Mouse (Mus musculus) adrenal gland, postnatal 36 days (tissue): Measurements from ENCODE around the gene Olfr212. TPM values are rescaled to one million over a fixed set of nuclear protein-coding genes. Genes with fewer than 3 reads are reported as not detected.
"Not testable (repeated sequence)": the region's sequence is repeated elsewhere in the genome, so short reads cannot be mapped to it uniquely, and the experiment has no call there.

ENCODE experiments used
- DNase-seq, 2 experiments: peaks; one replicate each; pipeline ENCODE4 v3.0.0; 2021; ENCODE audit warnings: mixed read lengths in 1 of 2
- long read RNA-seq, 2 experiments: library from polyadenylated mRNA; stranded (forward); transcript quantifications; one replicate each; pipeline ENCODE4 v2.0.0; 2021; ENCODE audit warnings: borderline sequencing depth in 2 of 2
- total RNA-seq, 2 experiments: library from RNA; stranded (reverse); gene quantifications; 2 replicates each; pipeline ENCODE4 v1.2.3; 2021

The Olfr212 gene
- under 1 TPM in 1 of 2 experiments, not detected in 1; 0.13 TPM for total RNA-seq
- long read RNA-seq, experiment 1: 0 reads
- long read RNA-seq, experiment 2: 0 reads

DNA sequence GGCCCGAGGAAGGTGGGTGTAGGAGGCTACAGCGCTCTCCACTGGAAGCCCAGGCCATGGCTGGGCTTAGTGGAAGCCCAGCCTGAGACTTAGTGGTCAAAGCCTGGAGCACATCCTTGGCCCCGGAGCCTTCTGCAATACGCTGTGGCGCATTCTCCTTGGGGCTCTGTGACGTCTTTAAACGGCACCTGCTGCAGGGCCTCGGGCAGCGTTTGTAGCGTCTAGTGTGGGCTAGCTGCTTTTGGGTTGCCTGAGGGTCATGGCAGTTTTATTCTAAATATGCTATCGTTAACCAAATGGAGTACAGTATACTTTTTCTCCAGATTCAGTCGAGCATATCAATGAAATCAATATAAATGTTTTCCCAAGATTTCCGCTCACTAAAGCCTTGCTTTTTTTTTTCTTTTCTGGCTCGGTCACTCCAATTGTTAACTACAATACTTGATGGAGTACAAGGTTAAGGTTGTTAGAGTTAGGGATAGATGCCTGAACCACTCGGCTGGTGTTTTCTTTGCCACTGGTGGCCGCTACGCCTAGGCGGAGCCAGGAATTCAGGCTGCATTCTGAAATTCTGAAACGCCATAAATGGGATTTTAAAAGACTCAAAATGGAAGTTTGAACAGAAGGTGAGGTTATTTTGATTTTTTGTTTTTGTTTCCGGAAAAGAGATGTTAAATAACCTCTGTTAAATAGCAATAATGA, at the start of gene Olfr212:
Olfr212 (plus strand) TSS at position 215 of the 702 bp plus-strand sequence.
- not testable (repeated sequence) for DNase-seq

DNA sequence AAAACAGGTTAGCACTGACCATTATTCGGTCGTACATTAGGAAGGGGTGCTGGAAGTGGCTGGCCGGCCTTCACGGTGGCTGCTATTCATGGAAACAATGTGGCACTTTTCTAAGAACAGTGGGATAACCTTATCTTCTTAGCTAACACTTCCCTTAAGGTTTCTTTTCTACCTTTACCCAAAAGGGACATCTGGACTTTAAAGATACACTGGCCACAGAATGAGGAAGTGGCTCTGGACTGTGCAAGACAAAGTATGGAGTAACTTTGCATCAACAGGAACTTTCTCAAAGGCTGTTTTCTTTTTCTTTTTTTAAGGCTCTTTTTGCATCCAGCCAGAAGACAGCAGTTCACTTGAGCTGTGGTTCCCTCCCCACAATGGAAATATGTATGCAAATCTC, 47.6 kb upstream of the Olfr212 start:
- no peak for DNase-seq

DNA sequence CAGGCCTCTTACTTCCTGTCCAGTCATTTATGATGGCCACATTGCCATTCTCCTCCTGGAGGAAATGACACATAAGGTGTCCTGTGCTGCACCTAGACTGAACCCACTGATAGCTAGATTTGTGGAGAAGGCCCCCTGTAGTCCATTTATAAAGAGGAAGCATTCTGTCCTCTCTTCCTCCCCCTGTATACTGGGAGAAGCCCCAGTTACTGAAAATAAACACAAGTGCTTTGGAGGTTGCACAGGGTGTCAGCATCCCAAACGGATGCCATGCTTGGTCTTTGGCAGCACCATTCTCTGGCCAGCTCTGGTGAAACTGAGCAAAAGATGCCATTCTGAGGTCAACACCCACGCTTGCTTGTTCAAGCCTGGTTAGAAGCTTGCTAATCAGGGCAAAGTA, 47.1 kb upstream of the Olfr212 start:
- no peak for DNase-seq

DNA sequence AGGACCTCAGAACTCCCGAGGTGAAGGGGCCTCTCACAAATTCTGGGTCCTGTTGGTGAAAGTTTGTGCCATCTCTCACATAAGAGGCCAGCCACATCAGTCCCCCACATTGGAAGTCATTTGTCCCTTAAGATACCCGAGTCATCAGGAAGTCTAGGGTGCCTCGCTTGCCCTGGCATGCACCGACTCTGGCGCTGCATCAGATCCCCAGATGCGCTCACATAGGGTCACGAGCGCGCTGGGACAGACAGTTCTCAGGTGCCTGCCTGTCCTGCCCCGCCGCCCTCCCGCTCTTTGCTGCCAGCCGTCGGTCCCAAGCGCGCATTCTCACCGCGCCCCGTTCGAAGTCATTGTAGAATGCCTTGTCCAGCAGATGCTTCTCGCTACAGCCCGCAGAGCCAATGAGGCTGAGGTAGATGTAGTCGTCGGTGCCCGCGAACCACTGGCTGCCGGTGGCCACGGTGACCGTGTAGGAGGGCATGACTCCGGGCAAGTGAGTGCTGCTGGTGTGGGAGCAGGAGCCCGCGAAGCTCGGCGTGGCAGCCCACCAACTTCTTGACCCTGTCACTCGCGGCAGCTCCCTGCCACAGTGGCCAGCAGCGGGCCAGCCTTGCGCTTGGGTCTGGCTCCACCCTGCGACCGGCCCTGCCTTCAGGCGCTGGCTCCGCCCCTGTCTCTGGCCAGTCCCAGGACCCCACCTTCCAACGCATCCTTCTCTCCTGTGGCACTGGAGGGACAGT, 45.6 kb upstream of the Olfr212 start, which contains the start of gene Alox5:
Alox5 (minus strand) TSS at position 635 of the 740 bp plus-strand sequence.
- peak; percentile 36 to 43 for DNase-seq

DNA sequence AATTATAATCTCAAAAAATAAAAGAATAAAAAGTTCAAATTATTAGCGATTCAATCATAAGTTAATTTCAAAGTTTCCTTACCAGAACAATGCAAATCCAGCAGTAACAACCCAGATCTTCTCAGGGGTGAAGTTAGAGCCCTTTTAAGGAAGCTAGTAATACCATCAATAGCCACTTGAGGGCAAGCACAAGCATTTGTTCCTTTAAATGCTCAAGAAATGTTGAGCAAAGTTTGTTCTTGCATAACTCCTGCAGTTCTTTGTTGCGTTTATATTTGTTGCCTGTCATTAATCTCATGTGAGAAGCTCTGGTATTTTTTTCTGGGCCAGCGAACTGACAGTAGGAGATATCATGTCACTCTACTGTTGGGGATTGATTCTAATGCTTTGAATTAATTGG, 38.2 kb upstream of the Olfr212 start:
- DNase-seq: no peak

DNA sequence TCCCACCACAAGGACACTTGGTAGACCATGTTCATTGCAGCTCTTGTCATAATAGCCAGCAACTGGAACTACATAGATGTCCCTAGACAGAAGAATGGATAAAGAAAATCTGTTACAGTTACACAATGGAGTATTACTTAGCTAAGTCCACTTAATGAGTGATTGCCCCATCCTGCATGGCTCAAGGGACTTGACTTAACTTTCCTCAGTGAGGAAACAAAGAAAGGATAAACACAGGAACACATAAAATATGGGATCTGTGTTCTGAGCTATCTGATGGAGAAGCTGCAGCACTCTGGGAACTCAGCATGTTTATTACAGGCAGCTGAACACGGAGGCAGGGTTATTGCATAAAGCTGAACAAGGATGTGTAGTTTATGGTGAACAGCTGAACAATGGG, 21.2 kb upstream of the Olfr212 start:
- no peak for DNase-seq

DNA sequence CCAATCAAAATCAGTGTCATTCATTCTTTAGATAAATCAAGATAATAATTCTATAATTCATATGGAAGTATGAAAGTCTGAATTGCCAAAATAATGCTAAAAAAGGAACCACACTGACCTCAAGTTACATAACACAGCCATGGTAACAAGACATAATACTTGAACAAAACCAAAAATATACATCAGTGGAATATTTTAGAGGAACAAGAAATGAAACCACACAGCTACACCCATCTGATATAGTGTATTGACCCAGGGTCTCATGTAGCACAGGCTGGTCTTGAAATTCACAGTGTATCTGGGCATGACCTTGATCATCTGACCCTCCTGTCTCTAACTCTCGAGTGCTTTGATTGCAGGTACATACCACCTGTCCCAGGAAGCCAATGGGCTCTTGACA, 19.5 kb upstream of the Olfr212 start:
- no peak for DNase-seq

DNA sequence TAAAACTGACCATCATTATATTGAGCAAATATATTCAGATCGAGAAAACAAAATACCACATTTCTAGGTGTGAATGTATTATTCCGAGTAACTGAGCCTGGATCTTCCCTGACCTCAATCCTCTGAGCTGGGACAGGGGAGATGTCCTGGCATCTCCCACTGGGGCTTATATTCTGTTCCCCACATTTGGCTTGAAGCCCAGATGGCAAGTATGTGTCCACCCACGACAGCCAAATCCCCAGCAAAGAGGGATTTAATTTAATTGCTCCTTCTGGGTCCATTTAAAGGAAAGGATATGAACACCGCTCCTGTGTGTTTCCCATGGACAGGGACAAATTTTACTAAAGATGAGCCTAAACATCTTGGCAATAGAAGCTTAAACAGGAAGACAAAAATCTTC, 17.5 kb upstream of the Olfr212 start, which contains the start of gene Olfr211:
Olfr211 (plus strand) TSS at position 301 of the 400 bp plus-strand sequence.
- no peak for DNase-seq

DNA sequence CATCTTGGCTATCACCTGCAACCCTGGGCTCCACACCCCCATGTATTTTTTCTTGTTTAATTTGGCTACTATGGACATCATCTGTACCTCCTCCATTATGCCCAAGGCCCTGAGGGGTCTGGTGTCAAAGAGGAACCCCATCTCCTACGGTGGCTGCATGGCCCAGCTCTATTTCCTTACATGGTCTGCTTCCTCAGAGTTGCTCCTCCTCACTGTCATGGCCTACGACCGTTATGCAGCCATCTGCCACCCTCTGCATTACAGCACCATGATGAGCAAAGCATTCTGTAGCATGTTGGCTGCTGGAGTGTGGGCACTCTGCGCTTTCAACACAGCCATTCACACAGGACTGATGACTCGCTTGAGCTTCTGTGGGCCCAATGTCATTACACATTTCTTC, 12.6 kb upstream of the Olfr212 start:
- DNase-seq: no peak

DNA sequence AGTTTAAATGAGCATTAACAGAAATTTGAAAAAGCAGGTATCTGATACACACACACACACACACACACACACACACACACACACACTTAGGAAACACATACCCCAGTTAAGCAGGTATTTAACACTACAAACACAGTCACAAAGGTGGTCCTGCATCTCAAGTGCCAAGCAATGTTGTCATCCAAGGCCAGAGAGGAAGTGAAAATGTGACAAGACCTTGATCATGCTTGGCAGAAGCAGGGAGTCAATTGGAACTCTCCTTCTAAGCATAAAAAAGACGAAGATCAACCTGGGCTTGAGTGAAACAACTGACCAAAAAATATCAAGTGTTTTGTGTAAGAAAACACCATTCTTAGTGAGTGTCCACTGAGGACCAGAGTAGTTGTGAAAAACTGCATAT, 10.4 kb upstream of the Olfr212 start:
- no peak for DNase-seq

DNA sequence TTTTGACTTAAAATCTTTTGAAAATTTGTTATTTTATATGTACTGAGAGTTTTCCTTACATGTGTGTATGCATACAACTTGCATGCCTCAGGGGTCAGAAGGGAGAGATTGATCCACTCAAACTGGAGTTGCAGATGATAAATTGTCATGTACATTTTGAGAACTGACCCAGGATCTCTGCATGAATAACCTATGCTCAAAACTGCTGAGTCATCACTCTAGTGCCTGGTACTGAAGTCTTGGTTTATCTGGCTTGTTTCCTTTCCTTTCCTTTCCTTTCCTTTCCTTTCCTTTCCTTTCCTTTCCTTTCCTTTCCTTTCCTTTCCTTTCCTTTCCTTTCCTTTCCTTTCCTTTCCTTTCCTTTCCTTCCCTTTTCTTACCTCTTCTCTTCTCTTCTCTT, 8.5 kb downstream of the Olfr212 start:
- DNase-seq: no peak

DNA sequence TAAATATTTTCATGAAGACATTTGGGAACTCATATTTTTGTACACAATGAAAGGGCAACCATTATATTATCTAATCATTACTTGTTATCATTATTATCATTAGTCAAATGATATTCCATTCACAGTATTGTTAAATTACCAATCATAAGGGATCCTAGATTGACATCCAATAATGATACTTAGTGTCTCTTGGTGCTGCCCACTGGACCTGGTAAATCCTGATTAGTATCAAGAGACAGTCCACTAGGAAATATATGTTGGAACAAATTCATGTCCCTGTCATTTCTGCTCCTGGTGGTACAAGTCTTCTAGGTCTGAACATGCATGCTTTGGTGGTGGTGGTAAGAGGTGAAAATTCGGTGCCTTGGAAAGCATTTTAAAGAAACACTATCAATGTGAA, 31.8 kb downstream of the Olfr212 start, which contains the start of gene Olfr213:
Olfr213 (plus strand) TSS at position 301 of the 400 bp plus-strand sequence.
- no peak for DNase-seq

DNA sequence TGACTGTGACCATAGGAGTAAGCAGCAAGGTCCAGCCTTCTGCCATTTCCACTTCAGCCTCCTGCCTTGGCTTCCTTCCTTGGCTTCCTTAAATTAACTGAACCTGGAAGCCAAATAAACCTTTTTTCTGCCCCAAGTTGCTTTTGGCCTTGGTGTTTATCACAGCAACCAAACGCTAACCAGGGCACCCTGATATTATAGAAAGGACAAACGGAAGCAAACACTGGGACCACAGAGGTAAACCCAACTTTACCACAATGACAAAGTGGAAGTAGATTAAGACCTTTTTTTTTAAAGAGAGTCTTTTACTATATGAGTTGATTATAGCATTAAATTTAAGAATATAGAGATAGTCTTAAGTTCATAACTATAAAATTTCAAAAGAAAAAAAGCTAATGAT, 36.2 kb downstream of the Olfr212 start:
- DNase-seq: no peak

DNA sequence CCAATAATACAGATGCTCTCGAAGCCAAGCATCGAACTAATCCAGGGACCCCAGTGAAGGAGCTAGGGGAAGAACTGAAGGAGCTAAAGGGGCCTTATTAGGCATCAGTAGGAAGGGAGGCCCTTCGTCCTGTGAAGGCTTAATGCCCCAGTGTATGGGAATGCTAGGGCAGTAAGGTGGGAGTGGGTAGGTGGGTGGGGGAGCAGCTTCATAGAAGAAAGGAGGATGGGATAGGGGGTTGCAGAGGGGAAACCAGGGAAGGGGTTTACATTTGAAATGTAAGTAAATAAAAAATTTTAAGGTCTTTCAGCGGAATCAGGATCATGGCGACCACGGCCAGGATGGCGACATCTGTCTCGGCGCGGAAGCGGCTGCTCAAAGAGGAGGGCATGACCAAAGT, 44.5 kb downstream of the Olfr212 start, which contains the start of gene Gm5580:
Gm5580 (plus strand) TSS at position 301 of the 400 bp plus-strand sequence.
- not testable (repeated sequence) for DNase-seq

DNA sequence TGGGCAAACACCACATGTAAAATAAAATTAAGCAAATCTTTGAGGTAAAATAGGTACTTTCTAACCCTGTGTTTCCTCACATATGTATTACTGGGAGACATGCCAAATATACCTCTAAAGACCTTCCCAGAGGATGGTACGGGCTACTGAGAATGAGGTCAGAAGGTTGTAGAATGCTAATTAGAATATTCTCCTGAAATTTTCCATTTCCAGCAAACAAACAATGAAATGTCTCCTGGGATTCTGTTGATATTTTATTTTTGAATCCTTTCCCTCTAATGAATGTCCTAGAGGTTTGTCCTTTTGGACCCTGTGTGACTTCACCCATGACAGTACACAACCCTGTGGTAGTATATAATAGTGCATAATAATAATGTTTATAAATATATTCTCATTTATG, 47.6 kb downstream of the Olfr212 start, which contains the start of gene Olfr214:
Olfr214 (plus strand) TSS at position 301 of the 400 bp plus-strand sequence.
- no peak for DNase-seq

DNA sequence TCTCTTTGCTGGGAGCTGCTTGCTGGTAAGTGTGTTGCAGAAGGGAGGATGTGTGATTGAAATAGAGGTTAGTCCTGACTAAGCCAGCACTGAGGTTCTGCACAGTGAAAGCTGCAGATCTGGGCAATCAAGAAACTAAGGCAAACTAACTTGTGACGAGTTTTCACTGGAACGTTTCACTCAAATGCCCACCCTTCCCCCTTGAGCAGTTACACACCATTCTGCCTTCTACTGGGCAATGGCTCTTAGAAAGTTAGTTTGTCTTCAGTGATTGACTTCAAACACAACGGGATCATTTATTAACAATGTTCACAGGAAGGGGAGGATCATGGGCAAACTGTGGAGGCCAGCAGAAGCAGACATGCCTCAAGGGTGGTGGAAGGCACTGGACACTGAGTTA, 48.6 kb downstream of the Olfr212 start:
- DNase-seq: no peak

Other genes with a start within 250 kb of the Olfr212 start
- gene Zfand4, start 242.3 kb upstream of the Olfr212 start, total RNA-seq: 1 to 10 TPM in 1 of 2 experiments, under 1 TPM in 1; 0.93 to 1.0 TPM
- 10 to 100 TPM; 52.1 to 71.6 TPM for gene March8, start 168.5 kb upstream of the Olfr212 start, total RNA-seq
- 1 to 10 TPM; 1.4 to 1.8 TPM for gene Alox5, start 45.3 kb upstream of the Olfr212 start, total RNA-seq
- not detected for gene Olfr211, start 17.4 kb upstream of the Olfr212 start, total RNA-seq
- not detected for gene Olfr213, start 31.9 kb downstream of the Olfr212 start, total RNA-seq
- 1 to 10 TPM; 3.0 to 4.5 TPM for gene Gm5580, start 44.6 kb downstream of the Olfr212 start, total RNA-seq
- not detected for gene Olfr214, start 47.7 kb downstream of the Olfr212 start, total RNA-seq
- not detected for gene Olfr215, start 77.7 kb downstream of the Olfr212 start, total RNA-seq
- 10 to 100 TPM; 19.7 to 23.0 TPM for gene Zfp422, start 122.5 kb downstream of the Olfr212 start, total RNA-seq
- 10 to 100 TPM in 1 of 2 experiments, 1 to 10 TPM in 1; 7.0 to 20.2 TPM for gene Depp1, start 144.1 kb downstream of the Olfr212 start, total RNA-seq
- gene Rassf4, start 167.4 kb downstream of the Olfr212 start, total RNA-seq: 1 to 10 TPM; 2.8 to 4.7 TPM
- gene Tmem72, start 210.4 kb downstream of the Olfr212 start, total RNA-seq: under 1 TPM; 0.07 TPM